Mouse (Mus musculus) right cerebral cortex, adult 18-20 months (tissue): ENCODE results near the gene Dennd4b.

Experiments
- DNase-seq: peaks from one replicate; pipeline ENCODE4 v3.0.0; 2022; ENCODE audit warnings: mixed read lengths

The Dennd4b gene

GRCm38 (mm10) chr3:90253653-90254418 is 11.1 kb upstream of the Dennd4b start, which contains the start of gene Crtc2:
Gene Crtc2, plus strand, starts transcription at chr3:90254163.
- peak; percentile 99 for DNase-seq

GRCm38 (mm10) chr3:90254419-90255193 is 10.4 kb upstream of the Dennd4b start:
- no peak for DNase-seq

GRCm38 (mm10) chr3:90255194-90255565 is 9.8 kb upstream of the Dennd4b start:
- no peak for DNase-seq

GRCm38 (mm10) chr3:90255784-90256353 is 9.1 kb upstream of the Dennd4b start:
- DNase-seq, result no peak

GRCm38 (mm10) chr3:90256731-90257530 is 8.1 kb upstream of the Dennd4b start:
- no peak for DNase-seq

- DNase-seq, result no peak
Observed at GRCm38 (mm10) chr3:90258521-90258920, 6.5 kb upstream of the Dennd4b start.

GRCm38 (mm10) chr3:90263121-90263771 is 1.7 kb upstream of the Dennd4b start:
- no peak for DNase-seq

GRCm38 (mm10) chr3:90264687-90265033 is 325 bp upstream of the Dennd4b start:
- DNase-seq, result no peak

GRCm38 (mm10) chr3:90265932-90266741 is 1.2 kb downstream of the Dennd4b start:
- DNase-seq, result no peak

- DNase-seq, result no peak
Observed at GRCm38 (mm10) chr3:90266901-90267775, 2.2 kb downstream of the Dennd4b start.

- DNase-seq, result no peak
Observed at GRCm38 (mm10) chr3:90268190-90268589, 3.2 kb downstream of the Dennd4b start.

GRCm38 (mm10) chr3:90268971-90269370 is 4.0 kb downstream of the Dennd4b start:
- DNase-seq, result no peak

- DNase-seq, result no peak
Observed at GRCm38 (mm10) chr3:90270784-90271183, 5.8 kb downstream of the Dennd4b start.

GRCm38 (mm10) chr3:90272170-90272569 is 7.2 kb downstream of the Dennd4b start:
- no peak for DNase-seq

GRCm38 (mm10) chr3:90273855-90274254 is 8.9 kb downstream of the Dennd4b start:
- no peak for DNase-seq

- no peak for DNase-seq
Observed at GRCm38 (mm10) chr3:90275286-90275685, 10.3 kb downstream of the Dennd4b start.

- no peak for DNase-seq
Observed at GRCm38 (mm10) chr3:90276858-90277257, 11.9 kb downstream of the Dennd4b start.

GRCm38 (mm10) chr3:90277793-90278192 is 12.8 kb downstream of the Dennd4b start:
- DNase-seq, result no peak

- no peak for DNase-seq
Observed at GRCm38 (mm10) chr3:90278211-90278610, 13.2 kb downstream of the Dennd4b start.

- DNase-seq, result no peak
Observed at GRCm38 (mm10) chr3:90279216-90279615, 14.2 kb downstream of the Dennd4b start.

- DNase-seq, result no peak
Observed at GRCm38 (mm10) chr3:90279743-90280142, 14.8 kb downstream of the Dennd4b start.
